Mouse (Mus musculus) heart, adult 11 months (tissue): ENCODE results near the gene Sgo2a.

Experiments
- DNase-seq: peaks from one replicate; pipeline ENCODE4 v3.0.0; 2022

Sgo2a gene

DNA sequence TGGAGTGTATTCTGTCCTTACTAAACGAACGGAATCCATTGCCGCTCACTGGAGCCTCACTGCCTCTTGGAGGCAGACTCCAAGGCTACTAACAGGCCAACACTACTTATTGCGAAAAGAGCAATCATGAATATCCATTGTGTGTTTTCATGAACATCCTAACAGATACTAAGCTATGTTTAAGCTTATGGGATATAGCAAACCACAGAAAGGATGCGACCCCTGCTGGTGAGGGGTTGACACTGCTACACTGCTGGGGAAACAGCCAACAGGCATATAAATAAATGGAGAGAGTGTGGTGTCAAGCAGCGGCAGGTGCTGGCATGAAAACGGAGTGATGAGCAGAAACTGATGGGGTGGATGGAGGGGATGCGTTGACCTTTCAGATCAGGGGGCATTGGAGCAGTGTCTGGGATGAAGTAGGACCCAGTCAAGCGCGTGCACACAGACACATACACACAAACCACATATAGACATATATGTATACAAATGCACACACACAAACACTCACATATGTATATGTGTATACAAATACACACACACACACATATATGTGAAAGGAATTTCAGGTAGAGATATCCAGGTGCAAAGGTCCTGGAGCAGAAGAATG lies 35.5 kb downstream of the Sgo2a start:
- DNase-seq, result peak; percentile 94

DNA sequence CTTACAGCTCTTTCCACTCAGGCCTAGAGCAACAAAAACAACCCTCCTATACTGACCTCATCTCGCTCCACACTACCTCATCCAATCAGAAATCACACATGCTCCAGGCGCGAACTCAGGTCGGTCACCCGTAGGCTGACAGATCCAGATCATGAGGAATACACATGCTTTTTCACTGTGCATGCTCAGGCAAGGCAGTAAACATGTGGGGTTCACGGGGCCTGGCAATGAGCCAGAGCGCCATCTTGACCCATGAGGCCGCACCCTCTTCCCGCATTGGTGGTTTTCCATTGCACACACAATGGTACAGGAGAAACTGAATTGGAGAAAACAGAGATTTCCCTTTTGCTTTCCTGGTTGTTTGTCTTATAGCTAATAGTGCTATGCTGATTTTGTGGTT lies 41.5 kb downstream of the Sgo2a start:
- DNase-seq, result peak; percentile 62

DNA sequence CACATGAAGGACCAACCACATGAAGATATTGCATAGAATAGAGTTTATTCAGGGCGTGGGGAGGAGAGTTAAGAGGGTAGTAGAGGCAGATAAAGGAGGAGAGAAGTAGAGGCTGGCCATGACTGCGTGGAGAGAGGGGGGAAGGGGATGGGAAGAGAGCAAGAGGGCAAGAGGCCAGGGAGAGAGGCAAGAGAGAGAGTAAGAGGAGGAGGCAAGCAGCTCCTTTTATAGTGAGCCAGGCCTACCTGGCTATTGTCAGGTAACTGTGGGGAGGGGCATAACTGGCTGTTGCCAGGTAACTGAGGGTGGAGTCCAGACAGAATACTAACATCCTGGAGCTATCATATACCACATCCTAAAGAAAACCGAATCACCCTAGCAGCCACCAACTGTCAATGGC lies 49.3 kb downstream of the Sgo2a start:
- DNase-seq, result peak; percentile 69

DNA sequence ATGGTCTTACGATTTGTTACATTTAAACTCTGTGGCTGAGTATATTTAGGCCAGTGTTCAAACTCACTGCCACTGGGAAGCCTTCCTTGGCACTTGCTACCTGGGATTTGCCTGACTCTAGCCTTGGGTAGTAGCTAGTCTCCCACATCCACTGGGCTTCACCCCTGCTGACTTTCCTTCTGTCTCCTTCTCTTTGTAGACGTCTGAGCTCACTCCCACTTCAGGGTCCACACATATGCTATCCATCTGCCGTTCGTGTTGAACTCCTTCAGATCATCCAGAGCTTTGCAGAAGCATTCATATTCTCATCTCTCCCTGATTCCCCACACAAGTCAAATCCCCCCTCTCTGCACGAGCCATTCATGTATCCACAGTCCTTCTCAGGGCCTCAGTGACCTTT lies 49.8 kb downstream of the Sgo2a start:
- peak; percentile 69 for DNase-seq

DNA sequence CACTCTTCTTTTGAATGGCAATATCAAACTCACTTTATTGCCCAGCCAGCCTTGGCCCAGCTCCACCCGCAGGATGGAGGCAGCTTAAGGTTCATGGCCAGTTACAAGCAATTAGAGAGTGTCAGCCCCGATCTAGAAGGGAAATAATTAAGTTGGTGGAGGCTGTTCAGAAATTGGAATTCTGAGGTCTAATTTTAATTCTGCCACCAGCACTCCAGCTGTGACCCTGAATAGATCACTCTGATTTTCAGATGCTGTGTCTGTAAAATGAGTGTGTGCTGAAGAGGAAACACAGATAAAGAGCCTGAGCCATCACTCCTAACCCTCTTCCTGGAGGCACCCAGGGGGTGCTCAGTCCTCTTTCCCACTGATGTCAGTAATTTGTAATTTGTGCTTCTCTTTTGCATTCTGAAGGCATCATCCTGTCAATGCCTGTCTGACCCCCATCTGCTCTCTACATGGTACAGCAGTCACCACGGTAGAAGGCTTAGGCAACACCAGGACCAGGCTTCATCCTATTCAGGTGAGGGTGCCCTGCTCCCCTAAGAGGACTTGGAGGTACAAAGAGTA lies 51.0 kb downstream of the Sgo2a start:
- peak; percentile 68 for DNase-seq

DNA sequence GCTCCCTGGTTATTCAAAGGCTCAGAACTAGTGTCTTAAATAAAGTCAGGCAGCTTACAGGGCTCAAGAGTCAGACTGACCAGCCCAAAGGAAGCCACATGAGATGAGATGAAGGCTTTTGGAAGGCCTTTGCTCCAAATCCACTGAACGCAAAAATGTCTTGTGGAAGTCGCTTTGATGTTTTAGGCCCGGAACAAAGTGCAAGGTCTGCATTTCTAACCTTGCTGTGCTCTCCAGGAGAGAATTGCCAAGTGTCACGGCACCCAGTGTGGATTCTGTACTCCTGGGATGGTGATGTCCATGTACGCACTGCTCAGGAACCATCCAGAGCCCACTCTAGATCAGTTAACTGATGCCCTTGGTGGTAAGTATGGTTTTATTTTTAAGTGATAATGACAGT lies 53.4 kb downstream of the Sgo2a start:
- DNase-seq, result peak; percentile 55

DNA sequence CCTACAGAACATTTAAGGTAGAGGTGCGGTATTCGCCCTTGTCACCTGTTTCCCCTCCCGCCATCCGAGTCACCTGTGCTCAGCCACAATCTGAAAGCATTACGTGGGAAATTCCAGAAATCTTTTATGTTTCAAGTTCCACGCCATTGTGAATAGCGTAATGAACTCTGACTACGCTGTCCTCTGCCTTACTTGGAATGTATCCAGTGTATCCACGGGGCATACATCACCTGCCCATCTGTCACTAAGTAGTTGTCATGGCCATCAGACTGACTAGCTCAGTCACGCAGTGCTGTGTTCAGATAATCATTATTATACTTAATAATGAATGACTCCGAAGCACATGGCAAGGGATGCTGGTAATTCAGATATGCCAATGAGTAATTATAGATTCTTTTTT lies 59.8 kb downstream of the Sgo2a start:
- peak; percentile 71 for DNase-seq

DNA sequence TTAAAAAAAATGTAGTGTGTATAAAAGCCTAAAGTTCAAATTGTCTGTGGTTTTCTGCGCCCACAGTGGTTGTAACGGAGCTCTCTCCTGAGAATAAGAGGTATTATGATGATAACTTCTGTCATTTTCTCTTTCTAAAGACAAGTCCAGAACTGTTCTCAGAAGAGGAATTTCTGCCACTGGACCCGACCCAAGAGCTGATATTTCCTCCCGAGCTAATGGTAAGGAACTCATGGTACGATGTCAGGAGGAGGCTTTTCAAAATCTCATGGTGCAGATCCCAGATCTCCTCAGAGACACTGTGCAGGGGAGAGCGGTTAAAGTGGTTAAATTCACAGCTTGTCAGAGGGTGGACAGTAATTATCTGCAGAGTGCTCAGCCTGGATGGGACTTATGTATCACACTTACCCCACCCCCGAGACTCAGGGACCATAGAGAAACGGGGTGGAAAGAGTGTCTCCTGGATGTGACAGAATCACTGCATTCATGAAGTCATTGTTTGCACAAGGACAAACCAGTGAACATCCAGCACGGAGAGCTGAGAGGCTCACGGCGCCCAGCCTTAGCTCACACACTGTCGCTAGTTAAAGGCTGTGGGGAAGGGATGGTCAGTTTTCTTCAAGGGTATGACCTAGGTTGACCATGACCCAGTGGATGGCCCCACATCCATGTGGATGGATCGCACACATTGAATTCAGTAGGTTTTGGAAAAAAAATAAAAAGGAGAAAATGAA lies 60.5 kb downstream of the Sgo2a start:
- peak; percentile 80 for DNase-seq

DNA sequence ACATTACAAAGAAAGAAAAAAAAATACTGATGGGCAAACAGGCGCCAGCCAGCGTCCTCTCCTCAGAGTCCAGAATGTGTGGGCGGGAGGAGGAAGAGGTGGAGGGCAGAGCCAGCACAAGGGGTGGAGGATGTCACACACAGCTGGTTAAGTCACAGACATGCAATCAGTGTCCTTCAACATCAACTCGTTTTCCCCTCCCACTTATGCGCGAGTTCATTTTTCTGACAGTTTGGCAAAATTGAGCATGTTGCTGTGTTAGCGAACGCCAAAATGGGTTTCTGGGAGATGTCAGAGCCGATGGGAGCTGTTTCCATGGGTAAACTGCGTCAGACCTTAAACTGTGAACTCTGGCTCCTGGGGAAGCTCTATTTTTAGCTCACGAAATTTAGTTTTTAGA lies 61.2 kb downstream of the Sgo2a start:
- DNase-seq, result peak; percentile 95

DNA sequence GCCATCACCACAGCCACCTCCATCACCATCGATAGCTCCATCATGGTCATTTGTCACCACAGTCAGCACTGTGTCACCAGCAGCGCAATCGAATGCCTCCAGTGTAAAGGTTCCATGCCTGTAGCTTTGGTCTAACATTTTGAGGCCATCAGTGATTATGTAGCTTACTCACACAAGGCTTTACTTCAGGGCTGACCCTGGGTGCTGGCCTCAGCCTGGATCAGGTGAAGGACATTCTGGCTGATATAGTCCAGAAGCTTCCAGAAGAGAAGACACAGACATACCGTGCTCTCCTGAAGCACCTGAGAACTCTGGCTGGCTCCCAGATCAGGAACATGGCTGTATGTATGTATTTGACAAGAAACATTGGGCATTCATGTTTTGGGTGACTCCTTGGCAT lies 63.1 kb downstream of the Sgo2a start:
- DNase-seq, result peak; percentile 83

DNA sequence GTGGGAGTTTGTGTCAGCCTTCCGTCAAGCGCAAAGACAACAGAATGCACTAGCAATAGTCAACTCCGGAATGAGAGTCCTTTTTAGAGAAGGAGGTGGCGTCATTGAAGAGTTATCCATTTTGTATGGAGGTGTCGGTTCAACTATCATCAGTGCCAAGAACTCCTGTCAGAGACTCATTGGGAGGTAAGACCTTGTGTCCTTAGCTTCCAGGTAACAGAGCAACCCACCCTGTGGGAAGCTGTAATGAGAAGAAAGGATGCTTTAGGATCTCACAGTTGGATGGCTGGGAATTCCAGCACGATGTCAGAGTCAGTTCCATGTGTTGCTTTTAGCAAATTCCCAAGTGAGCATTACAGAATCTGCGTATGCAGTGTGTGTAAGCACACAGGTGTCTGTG lies 66.4 kb downstream of the Sgo2a start:
- DNase-seq, result peak; percentile 58

DNA sequence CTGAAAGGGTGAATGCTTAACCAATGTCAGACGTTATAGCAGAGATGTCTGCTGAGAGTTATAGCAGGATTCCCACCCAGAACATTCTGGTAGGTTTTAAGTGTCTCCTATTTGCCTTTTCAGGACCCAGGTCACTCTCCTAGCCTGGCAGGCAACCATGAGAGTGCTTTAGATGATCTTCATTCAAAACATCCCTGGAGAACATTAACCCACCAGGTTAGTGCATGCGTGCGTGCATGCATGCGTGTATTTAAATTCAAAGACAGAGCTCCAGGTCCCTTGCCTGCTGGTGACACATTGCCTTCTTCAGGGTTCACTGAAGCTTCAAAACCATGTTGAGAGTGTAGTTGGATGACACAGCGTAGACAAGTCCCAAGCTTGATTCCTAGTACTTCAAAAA lies 69.4 kb downstream of the Sgo2a start:
- DNase-seq, result peak; percentile 88

DNA sequence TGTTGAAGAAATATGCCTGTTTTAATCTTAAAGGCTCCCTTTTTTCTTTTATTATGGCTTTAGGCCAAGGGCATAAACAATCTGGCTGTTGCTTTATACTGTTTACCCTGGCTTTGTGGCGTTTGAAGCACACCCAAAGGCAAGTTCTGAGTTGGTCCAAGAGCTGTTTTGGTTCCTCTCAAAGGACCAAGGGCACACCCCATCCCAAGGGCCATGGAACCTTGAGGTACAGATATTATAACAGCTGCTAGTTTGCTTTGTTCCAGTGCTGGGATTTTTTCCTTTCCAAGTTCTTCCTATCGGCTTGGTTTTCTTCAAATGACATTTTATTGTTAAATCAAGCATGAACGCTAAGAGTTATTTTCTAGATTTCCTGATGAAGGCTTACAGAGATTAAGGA lies 69.8 kb downstream of the Sgo2a start:
- peak; percentile 92 for DNase-seq

DNA sequence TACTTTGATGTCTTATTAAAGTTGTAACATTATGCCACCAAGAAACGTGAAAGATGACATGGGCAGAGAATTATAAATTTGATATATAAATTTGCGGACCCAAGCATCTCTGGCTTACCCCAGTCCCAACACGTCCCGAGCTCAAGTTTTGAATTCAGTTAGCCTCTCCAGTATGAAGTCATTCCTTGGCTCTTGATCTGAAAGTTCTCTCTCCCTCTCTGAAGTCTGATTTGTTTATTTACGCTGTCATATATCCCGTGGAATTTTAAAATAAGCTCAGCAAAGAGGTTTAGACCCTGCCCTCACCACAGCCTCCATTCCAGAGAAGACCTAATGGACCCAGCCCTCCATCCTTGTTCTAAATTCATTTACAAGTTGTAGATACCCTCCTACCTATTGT lies 73.4 kb downstream of the Sgo2a start:
- no peak for DNase-seq

DNA sequence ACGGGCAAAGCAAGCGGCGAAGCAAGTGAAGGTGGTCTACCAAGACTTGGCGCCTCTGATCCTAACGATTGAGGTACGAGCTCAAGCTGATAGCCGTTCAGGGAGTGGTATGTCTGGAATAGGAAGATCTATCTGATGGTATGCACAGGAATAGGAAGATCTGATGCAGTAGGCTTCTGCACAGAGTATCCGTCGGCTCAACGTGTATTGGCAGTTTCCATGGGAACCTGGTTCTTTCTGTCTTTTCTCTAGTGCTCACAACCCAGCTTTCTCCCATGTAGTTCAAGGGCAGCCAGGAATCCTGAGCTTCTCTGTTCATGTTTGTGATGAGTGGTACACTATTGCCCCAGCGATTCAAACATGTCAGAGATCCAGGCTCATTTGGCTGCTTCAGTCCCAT lies 74.3 kb downstream of the Sgo2a start:
- DNase-seq, result no peak

DNA sequence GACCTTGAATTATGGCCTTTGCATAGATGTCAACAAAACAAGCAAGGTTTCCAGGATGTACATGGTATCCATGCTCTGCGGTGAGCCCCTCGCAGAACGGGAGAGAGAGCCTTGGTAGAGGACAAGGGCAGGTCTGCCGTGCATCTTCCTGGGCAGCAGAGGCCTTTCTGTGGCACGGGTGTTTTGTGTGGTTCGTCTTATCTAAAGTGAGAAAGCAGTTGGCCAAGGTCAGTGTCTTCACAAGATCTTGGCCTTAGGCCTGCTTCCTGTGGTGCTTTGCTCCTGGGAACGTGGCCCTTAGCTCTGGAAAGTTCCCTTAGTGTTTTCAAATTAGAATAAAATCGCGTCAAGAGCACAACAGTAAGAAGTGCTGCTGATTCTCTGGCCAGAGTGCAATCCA lies 75.2 kb downstream of the Sgo2a start:
- DNase-seq, result peak; percentile 89

DNA sequence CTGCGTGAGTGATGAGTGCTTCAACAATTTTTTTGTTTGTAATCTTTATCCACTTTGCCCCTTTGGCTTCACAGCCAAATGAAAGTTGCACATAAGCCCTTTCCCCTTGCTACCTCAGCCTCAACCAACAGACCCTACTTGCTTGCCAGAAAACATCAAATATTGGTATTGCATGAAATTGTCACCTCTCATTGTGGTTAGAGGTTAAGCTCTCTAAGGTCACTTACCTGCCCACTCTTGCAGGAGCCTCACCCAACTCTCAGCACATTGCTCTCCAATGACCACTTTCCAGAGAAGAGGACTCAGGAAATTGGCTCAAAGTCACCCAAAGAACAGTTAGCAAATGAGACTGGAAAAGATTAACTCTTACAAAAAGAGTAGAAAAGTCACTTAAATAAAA lies 75.7 kb downstream of the Sgo2a start:
- no peak for DNase-seq

DNA sequence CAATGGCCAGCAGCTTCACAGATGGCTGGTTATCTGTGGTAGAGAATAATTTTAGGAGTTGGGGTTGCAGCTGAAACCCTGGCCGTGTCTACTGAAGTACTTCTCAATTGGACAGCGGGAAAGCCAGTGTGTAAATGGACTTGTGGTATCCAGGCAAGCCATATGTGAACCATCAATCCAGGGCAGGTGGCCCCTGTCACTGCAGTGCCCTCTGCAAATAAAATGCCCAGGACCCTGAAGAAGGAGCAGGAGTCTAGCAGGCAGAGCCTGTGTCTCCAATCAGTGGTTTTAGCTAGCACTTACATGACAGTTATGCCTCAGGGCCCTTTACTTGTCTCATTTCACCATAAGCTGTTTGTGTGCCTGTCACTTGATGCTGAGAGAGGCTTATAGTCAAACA lies 76.6 kb downstream of the Sgo2a start:
- peak; percentile 83 for DNase-seq

DNA sequence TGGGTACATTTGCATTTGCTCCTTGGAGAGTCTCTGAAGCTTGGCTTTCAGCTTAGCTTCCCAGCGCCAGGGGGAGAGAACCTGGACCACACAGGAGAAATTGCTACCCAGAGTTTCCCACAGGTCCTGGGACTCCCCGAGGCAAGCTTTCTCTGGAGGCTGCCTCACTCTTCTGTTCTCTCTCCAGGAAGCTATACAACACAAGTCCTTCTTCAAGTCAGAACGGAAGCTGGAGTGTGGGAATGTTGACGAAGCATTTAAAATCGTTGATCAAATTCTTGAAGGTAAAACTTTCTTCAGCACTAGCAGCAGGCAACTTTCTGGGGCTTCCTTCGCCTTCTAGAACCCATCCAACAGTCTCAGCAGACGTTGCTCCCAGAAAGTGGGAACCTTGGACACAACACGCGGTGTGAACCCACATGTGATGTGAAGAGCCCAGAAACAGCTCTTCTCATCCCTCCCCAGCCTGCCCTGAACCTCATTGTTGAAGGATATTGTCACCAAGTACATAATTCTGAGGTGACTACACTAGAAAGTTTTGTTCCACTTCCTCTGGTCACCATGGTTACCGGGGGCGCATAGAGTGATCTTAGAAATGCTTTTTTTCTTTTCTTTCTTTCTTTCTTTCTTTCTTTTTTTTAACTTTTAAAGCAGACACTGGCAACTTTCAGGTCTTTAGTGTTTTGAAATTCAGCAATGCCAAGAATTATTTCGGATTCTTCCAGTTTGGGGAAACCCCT lies 77.4 kb downstream of the Sgo2a start:
- peak; percentile 82 for DNase-seq

DNA sequence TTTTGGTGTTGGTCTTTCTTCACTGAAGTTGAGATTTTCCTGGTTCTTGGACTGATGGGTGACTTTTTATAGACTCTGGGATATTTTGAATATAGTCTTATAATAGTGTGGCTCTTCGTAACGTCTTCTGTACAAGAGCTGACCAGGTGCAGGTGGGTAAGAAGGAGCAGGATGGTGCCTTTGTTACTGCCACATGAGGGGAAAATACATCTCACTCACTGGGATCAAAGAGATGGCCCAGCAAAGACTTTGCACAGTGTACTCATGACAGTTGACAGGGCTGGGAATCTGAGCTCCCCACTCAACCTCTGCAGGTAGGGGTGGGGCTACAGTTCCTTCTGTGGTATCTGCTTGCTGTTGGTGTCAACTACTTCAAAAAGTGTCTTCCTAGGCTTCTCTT lies 78.5 kb downstream of the Sgo2a start:
- DNase-seq, result peak; percentile 51
